Mouse (Mus musculus) intestine, embryonic 16.5 days (tissue): ENCODE results near the gene Mid1. TPM values are rescaled to one million over a fixed set of nuclear protein-coding genes. Genes with fewer than 3 reads are reported as not detected.
"Not testable (repeated sequence)": the region's sequence is repeated elsewhere in the genome, so short reads cannot be mapped to it uniquely, and the experiment has no call there.

Source experiments
- ATAC-seq: fragments of 200-750 bp; cut with Nextera tagmentation; 2 replicates; pipeline ENCODE4 v1.8.0; 2017; ENCODE audit warnings: moderate TSS enrichment, moderate library complexity
- H3K27ac ChIP-seq: fragments of 300-500 bp; sonication (generic); 2 replicates; pipeline ENCODE4 v1.5.1; 2014; ENCODE audit warnings: mild to moderate bottlenecking, low read length
- H3K27me3 ChIP-seq: fragments of 300-500 bp; sonication (generic); replicated peaks from 2 replicates; pipeline ENCODE4 v1.6.1; 2014; ENCODE audit warnings: low read length, control low read depth, mixed read lengths; ENCODE audit not compliant: control insufficient read depth, insufficient read depth
- H3K36me3 ChIP-seq: fragments of 300-500 bp; sonication (generic); 2 replicates; pipeline ENCODE4 v1.6.1; 2014; ENCODE audit warnings: low read length, control low read depth; ENCODE audit not compliant: control insufficient read depth, insufficient read depth
- H3K4me1 ChIP-seq: fragments of 300-500 bp; sonication (generic); 2 replicates; pipeline ENCODE4 v1.6.1; 2014; ENCODE audit warnings: low read length, control low read depth, mixed read lengths; ENCODE audit not compliant: control insufficient read depth, insufficient read depth
- H3K4me2 ChIP-seq: fragments of 300-500 bp; sonication (generic); 2 replicates; pipeline ENCODE4 v1.6.1; 2014; ENCODE audit warnings: low read depth, low read length, control low read depth
- H3K4me3 ChIP-seq: fragments of 300-500 bp; sonication (generic); 2 replicates; pipeline ENCODE4 v1.5.1; 2014; ENCODE audit warnings: mild to moderate bottlenecking, low read length
- H3K9ac ChIP-seq: fragments of 300-500 bp; sonication (generic); 2 replicates; pipeline ENCODE4 v1.6.1; 2014; ENCODE audit warnings: low read depth, low read length
- H3K9me3 ChIP-seq: fragments of 300-500 bp; sonication (generic); 2 replicates; pipeline ENCODE4 v1.6.1; 2016; ENCODE audit warnings: low read length, control low read depth; ENCODE audit not compliant: control insufficient read depth
- WGBS: fragments of 180-500 bp; shearing (Covaris S2); extraction: QIAGEN DNeasy Blood & Tissue Kit; methylation state at CpG from one replicate; pipeline ENCODE4 v1.1.7; 2014; 5-methylcytosine and 5-hydroxymethylcytosine counted together
- polyA plus RNA-seq: library from polyadenylated mRNA; unstranded; fragments of >200 nt; fragmentation: Nextera tagmentation; extraction: Ambion mirVana; gene quantifications from 2 replicates; pipeline ENCODE4 v1.2.1, GENCODE M21; 2015

Gene Mid1
- polyA plus RNA-seq, 1 experiment from 2014 or later: 3.5 TPM

GRCm38 (mm10) chrX:170010581-170011528 lies 325.9 kb downstream of the Mid1 start:
- Histone ChIP-seq H3K9me3 (peaks cover 36% of the 10 kb centered on the region), H3K4me2 (peak overlapping the region; percentile 39), H3K4me3 (peak overlapping the region; percentile 13), H3K36me3 (peaks cover 14% of the 10 kb centered on the region), H3K27ac (0 out of 2 replicates have a peak overlapping the region, but pooled peaks have one; percentile 17)
- not testable (repeated sequence) for H3K27me3 ChIP-seq, H3K4me1 ChIP-seq, H3K9ac ChIP-seq
- peak; percentile 19 for ATAC-seq
- 82% methylated on average over 97 of the region's 97 CpGs for WGBS

GRCm38 (mm10) chrX:170011529-170011879 lies 326.5 kb downstream of the Mid1 start:
- H3K9ac ChIP-seq, H3K4me3 ChIP-seq, H3K27ac ChIP-seq, ATAC-seq, H3K27me3 ChIP-seq, H3K4me2 ChIP-seq, H3K4me1 ChIP-seq: not testable (repeated sequence)
- Histone ChIP-seq H3K36me3 (peaks cover 14% of the 10 kb centered on the region), H3K9me3 (peaks cover 36% of the 10 kb centered on the region)
- WGBS: 91% methylated on average over 1 of the region's 10 CpGs

- WGBS: no CpG with 5 or more reads among the region's 13 CpGs
- Histone ChIP-seq H3K36me3 (peaks cover 21% of the 10 kb centered on the region), H3K9me3 (peaks cover 31% of the 10 kb centered on the region)
- not testable (repeated sequence) for H3K9ac ChIP-seq, H3K4me2 ChIP-seq, H3K4me1 ChIP-seq, H3K27me3 ChIP-seq, ATAC-seq, H3K27ac ChIP-seq, H3K4me3 ChIP-seq
Measured at GRCm38 (mm10) chrX:170013421-170013820, 328.4 kb downstream of the Mid1 start.

GRCm38 (mm10) chrX:170014038-170014437 lies 329.0 kb downstream of the Mid1 start:
- not testable (repeated sequence) for H3K9ac ChIP-seq, H3K4me2 ChIP-seq, H3K27me3 ChIP-seq, ATAC-seq, H3K4me1 ChIP-seq, H3K4me3 ChIP-seq, H3K27ac ChIP-seq
- Histone ChIP-seq H3K9me3 (peaks cover 32% of the 10 kb centered on the region), H3K36me3 (peaks cover 26% of the 10 kb centered on the region)
- 88% methylated on average over 3 of the region's 13 CpGs for WGBS

GRCm38 (mm10) chrX:170015883-170016282 lies 330.9 kb downstream of the Mid1 start:
- not testable (repeated sequence) for H3K27ac ChIP-seq, ATAC-seq, H3K4me2 ChIP-seq, H3K27me3 ChIP-seq, H3K4me3 ChIP-seq, H3K9ac ChIP-seq, H3K4me1 ChIP-seq
- Histone ChIP-seq H3K9me3 (peaks cover 26% of the 10 kb centered on the region), H3K36me3 (peaks cover 24% of the 10 kb centered on the region)
- WGBS: 89% methylated on average over 12 of the region's 12 CpGs

- peaks cover 21% of the 10 kb centered on the region for H3K36me3 ChIP-seq
- H3K4me3 ChIP-seq: peak overlapping the region; percentile 0; the same call in 1 of the 2 replicates
- H3K9ac ChIP-seq, H3K4me2 ChIP-seq, H3K27me3 ChIP-seq, H3K27ac ChIP-seq, H3K4me1 ChIP-seq: not testable (repeated sequence)
- peaks cover 23% of the 10 kb centered on the region for H3K9me3 ChIP-seq
- peak; percentile 78 for ATAC-seq
- 52% methylated on average over 27 of the region's 27 CpGs for WGBS
Measured at GRCm38 (mm10) chrX:170017333-170018245, 332.6 kb downstream of the Mid1 start.

GRCm38 (mm10) chrX:170018571-170019218 lies 333.7 kb downstream of the Mid1 start:
- H3K4me3 ChIP-seq, H3K27ac ChIP-seq, H3K9ac ChIP-seq, H3K27me3 ChIP-seq, H3K4me1 ChIP-seq, H3K4me2 ChIP-seq: not testable (repeated sequence)
- 86% methylated on average over 66 of the region's 66 CpGs for WGBS
- Histone ChIP-seq H3K36me3 (peaks cover 21% of the 10 kb centered on the region), H3K9me3 (peaks cover 23% of the 10 kb centered on the region)
- ATAC-seq: peak; percentile 75

- H3K27ac ChIP-seq, H3K4me3 ChIP-seq, H3K4me1 ChIP-seq, H3K4me2 ChIP-seq, H3K27me3 ChIP-seq, H3K9ac ChIP-seq: not testable (repeated sequence)
- peak; percentile 42 for ATAC-seq
- Histone ChIP-seq H3K36me3 (peaks cover 21% of the 10 kb centered on the region), H3K9me3 (peaks cover 23% of the 10 kb centered on the region)
- 82% methylated on average over 30 of the region's 30 CpGs for WGBS
Measured at GRCm38 (mm10) chrX:170019219-170019953, 334.4 kb downstream of the Mid1 start.
